Mouse (Mus musculus) limb, embryonic 14.5 days (tissue): ENCODE results near the gene Ube4b. TPM values are rescaled to one million over a fixed set of nuclear protein-coding genes. Genes with fewer than 3 reads are reported as not detected.

Experiments used
- ATAC-seq: fragments of 200-750 bp; cut with Nextera tagmentation; 2 replicates; pipeline ENCODE4 v1.8.0; 2017; ENCODE audit warnings: low read depth, moderate number of reproducible peaks, moderate TSS enrichment; ENCODE audit not compliant: low FRiP score
- DNase-seq: peaks from one replicate; pipeline ENCODE4 v3.0.0-alpha.2; 2015; ENCODE audit warnings: low spot score
- H3K27ac ChIP-seq: fragments of 300-500 bp; sonication (generic); replicated peaks from 2 replicates; pipeline ENCODE4 v1.5.1; 2014; ENCODE audit warnings: low read depth, mild to moderate bottlenecking, low read length, moderate library complexity, mixed read lengths
- H3K27me3 ChIP-seq: fragments of 300-500 bp; sonication (generic); 2 replicates; pipeline ENCODE4 v1.6.1; 2014; ENCODE audit warnings: low read length, mixed read lengths; ENCODE audit not compliant: control insufficient read depth, insufficient read depth
- H3K36me3 ChIP-seq: fragments of 300-500 bp; sonication (generic); 2 replicates; pipeline ENCODE4 v1.6.1; 2014; ENCODE audit warnings: mild to moderate bottlenecking, low read length, moderate library complexity, mixed read lengths; ENCODE audit not compliant: control insufficient read depth, insufficient read depth
- H3K4me1 ChIP-seq: fragments of 300-500 bp; sonication (generic); 2 replicates; pipeline ENCODE4 v1.6.1; 2014; ENCODE audit warnings: antibody characterized with exemption, low read length, mixed read lengths; ENCODE audit not compliant: control insufficient read depth, insufficient read depth
- H3K4me2 ChIP-seq: fragments of 300-500 bp; sonication (generic); replicated peaks from 2 replicates; pipeline ENCODE4 v1.6.1; 2014; ENCODE audit warnings: low read depth, mild to moderate bottlenecking, low read length, moderate library complexity; ENCODE audit not compliant: severe bottlenecking
- H3K4me3 ChIP-seq: fragments of 300-500 bp; sonication (generic); replicated peaks from 2 replicates; pipeline ENCODE4 v1.5.1; 2014; ENCODE audit warnings: low read length
- H3K9ac ChIP-seq: fragments of 300-500 bp; sonication (generic); 2 replicates; pipeline ENCODE4 v1.6.1; 2014; ENCODE audit warnings: mild to moderate bottlenecking, low read depth, low read length, moderate library complexity; ENCODE audit not compliant: severe bottlenecking
- H3K9me3 ChIP-seq: fragments of 300-500 bp; sonication (generic); 2 replicates; pipeline ENCODE4 v1.6.1; 2016; ENCODE audit warnings: low read length; ENCODE audit not compliant: control insufficient read depth
- POLR2A ChIP-seq: fragments of 200-500 bp; IDR thresholded peaks from 2 replicates; pipeline ENCODE4 v1.8.0; 2012; ENCODE audit warnings: inconsistent platforms, mild to moderate bottlenecking, moderate library complexity, borderline replicate concordance; ENCODE audit not compliant: insufficient read depth, insufficient read length; ENCODE audit errors: extremely low read depth
- WGBS: fragments of 180-500 bp; shearing (Covaris S2); extraction: QIAGEN DNeasy Blood & Tissue Kit; methylation state at CpG from one replicate; pipeline ENCODE4 v1.1.7; 2014; 5-methylcytosine and 5-hydroxymethylcytosine counted together
- polyA plus RNA-seq, 2 experiments: library from polyadenylated mRNA; depleted of rRNA in 1 of 2; stranded (reverse) in 1 of 2; unstranded in 1 of 2; fragments of >200 nt; fragmentation: Nextera tagmentation in 1 of 2; extraction: Ambion mirVana in 1 of 2; gene quantifications; 2 replicates each; pipeline versions ENCODE4 v1.2.1 to v1.2.3; 2012 to 2014

The Ube4b gene
- polyA plus RNA-seq, 2 experiments: 39.8 to 82.1 TPM

- DNase-seq (no peak), ATAC-seq (no peak)
- no peak overlapping the region for H3K4me2 ChIP-seq
- peaks cover 18% of the 10 kb centered on the region for H3K4me1 ChIP-seq
- WGBS: 63% methylated on average over 3 of the region's 3 CpGs
- H3K27me3 ChIP-seq: no peaks in the 10 kb centered on the region
- no peaks in the 10 kb centered on the region for H3K36me3 ChIP-seq
- H3K4me3 ChIP-seq: no peak overlapping the region
- H3K9ac ChIP-seq: no peak overlapping the region
- no peak for TF ChIP-seq POLR2A
- H3K9me3 ChIP-seq: no peaks in the 10 kb centered on the region
- no peak overlapping the region for H3K27ac ChIP-seq
Measured at GRCm38 (mm10) chr4:149302136-149302535, 124.4 kb downstream of the Ube4b start.

GRCm38 (mm10) chr4:149296501-149296900 lies 130.0 kb downstream of the Ube4b start:
- ATAC-seq (no peak), DNase-seq (no peak)
- 0 out of 2 replicates have a peak, but pooled peaks cover 3% of the 10 kb centered on the region for H3K36me3 ChIP-seq
- H3K4me1 ChIP-seq: peaks cover 12% of the 10 kb centered on the region
- H3K9me3 ChIP-seq: no peaks in the 10 kb centered on the region
- TF ChIP-seq POLR2A: no peak
- H3K27me3 ChIP-seq: no peaks in the 10 kb centered on the region
- no peak overlapping the region for H3K27ac ChIP-seq
- no peak overlapping the region for H3K9ac ChIP-seq
- no peak overlapping the region for H3K4me2 ChIP-seq
- H3K4me3 ChIP-seq: no peak overlapping the region
- 89% methylated on average over 2 of the region's 2 CpGs for WGBS

GRCm38 (mm10) chr4:149292984-149293383 lies 133.6 kb downstream of the Ube4b start:
- Histone ChIP-seq H3K9ac (no peak overlapping the region), H3K4me2 (no peak overlapping the region), H3K36me3 (peaks cover 20% of the 10 kb centered on the region), H3K4me1 (peaks cover 12% of the 10 kb centered on the region), H3K27ac (no peak overlapping the region), H3K4me3 (no peak overlapping the region), H3K9me3 (no peaks in the 10 kb centered on the region), H3K27me3 (no peaks in the 10 kb centered on the region)
- TF ChIP-seq POLR2A: no peak
- DNase-seq: no peak
- WGBS: 76% methylated on average over 5 of the region's 5 CpGs
- no peak for ATAC-seq

GRCm38 (mm10) chr4:149291061-149291460 lies 135.5 kb downstream of the Ube4b start:
- ATAC-seq (no peak), DNase-seq (no peak)
- Histone ChIP-seq H3K36me3 (peaks cover 25% of the 10 kb centered on the region), H3K4me1 (peaks cover 12% of the 10 kb centered on the region), H3K9me3 (no peaks in the 10 kb centered on the region), H3K27ac (no peak overlapping the region), H3K27me3 (no peaks in the 10 kb centered on the region), H3K4me2 (no peak overlapping the region), H3K4me3 (no peak overlapping the region), H3K9ac (no peak overlapping the region)
- TF ChIP-seq POLR2A: no peak
- 83% methylated on average over 9 of the region's 9 CpGs for WGBS

- DNase-seq: no peak
- Histone ChIP-seq H3K4me1 (peaks cover 10% of the 10 kb centered on the region), H3K27me3 (no peaks in the 10 kb centered on the region), H3K27ac (no peak overlapping the region), H3K4me2 (no peak overlapping the region), H3K4me3 (no peak overlapping the region), H3K9me3 (no peaks in the 10 kb centered on the region), H3K9ac (no peak overlapping the region), H3K36me3 (peaks cover 25% of the 10 kb centered on the region)
- TF ChIP-seq POLR2A: no peak
- ATAC-seq: no peak
- WGBS: 78% methylated on average over 7 of the region's 7 CpGs
Measured at GRCm38 (mm10) chr4:149290157-149290750, 136.3 kb downstream of the Ube4b start.
